Mouse (Mus musculus): ENCODE data around the gene Ptn. TPM values are rescaled to one million over a fixed set of nuclear protein-coding genes. Genes with fewer than 3 reads are reported as not detected.

The Ptn gene
- total and polyA plus RNA-seq, 3 experiments = not detected

GRCm38 (mm10) chr6:36830371-36830925 is 20.4 kb upstream of the Ptn start:
- Histone ChIP-seq H3K4me2 (ENCODE audit: insufficient read depth, low read depth, poor library complexity, severe bottlenecking) (no peak overlapping the region), H3K9me3 (replicated peaks; ENCODE audit: low read length) (no peaks in the 10 kb centered on the region), H3K27me3 (replicated peaks) (no peaks in the 10 kb centered on the region), H3K36me3 (replicated peaks in 1 of 2; ENCODE audit: control insufficient read depth in 1 of 2, insufficient read depth in 1 of 2, low read length in 1 of 2) (no peaks in the 10 kb centered on the region), H3K9ac (ENCODE audit: insufficient read depth, low read depth) (no peak overlapping the region), H3K79me2 (replicated peaks; ENCODE audit: control insufficient read depth, extremely low read depth, insufficient read depth, poor library complexity, severe bottlenecking) (no peaks in the 10 kb centered on the region), H3K4me1 (ENCODE audit: control insufficient read depth in 1 of 2, insufficient read depth in 2 of 2) (peaks cover 0 to 22% of the 10 kb centered on the region in 2 experiments; a peak in 2 of 4 replicates), H3K4me3 (replicated peaks in 1 of 3; ENCODE audit: low read depth in 2 of 3, low read length in 2 of 3, poor library complexity in 1 of 3) (no peak overlapping the region), H3K27ac (ENCODE audit: insufficient read depth, low read depth) (no peak overlapping the region)
- dilution Hi-C loops (cut with MboI; ENCODE audit: extremely low pct_ligation_motif_present, extremely low pct_unique_long_range_greater_than_20kb, low sequenced_read_pairs) (no loop called here), in situ Hi-C loops (cut with MboI; ENCODE audit: low pct_ligation_motif_present, low pct_unique_long_range_greater_than_20kb, low sequenced_read_pairs) (no loop called here)
- no peak for DNase-seq (ENCODE audit: extremely low read depth)
- no peak for TF ChIP-seq UBTF (IDR thresholded peaks at IDR 0.05; ENCODE audit: low read depth, low read length)
- TF ChIP-seq RCOR1 (conservative IDR thresholded peaks at IDR 0.05; ENCODE audit: low read depth, low read length) = no peak
- no peak for TF ChIP-seq ETS1 (conservative IDR thresholded peaks at IDR 0.05; ENCODE audit: low read depth, low read length)
- TF ChIP-seq MAFK (IDR thresholded peaks at IDR 0.05; ENCODE audit: insufficient replicate concordance, low read length) = no peak
- no peak for TF ChIP-seq CHD2 (IDR thresholded peaks at IDR 0.05; ENCODE audit: low read length)
- TF ChIP-seq ZC3H11A (IDR thresholded peaks at IDR 0.05; ENCODE audit: low read depth, low read length) = no peak

- no peak overlapping the region for H3K4me2 ChIP-seq (ENCODE audit: insufficient read depth, low read depth, poor library complexity, severe bottlenecking)
- H3K4me3 ChIP-seq (replicated peaks in 1 of 3; ENCODE audit: low read depth in 2 of 3, low read length in 2 of 3, poor library complexity in 1 of 3) = no peak overlapping the region
- in situ Hi-C loops (cut with MboI; ENCODE audit: low pct_ligation_motif_present, low pct_unique_long_range_greater_than_20kb, low sequenced_read_pairs) = no loop called here
These were observed 9.7 kb upstream of the Ptn start for GRCm38 (mm10) chr6:36819784-36820050.

More at GRCm38 (mm10) chr6:36819784-36820050, 9.7 kb upstream of the Ptn start:
- TF ChIP-seq ZC3H11A (IDR thresholded peaks at IDR 0.05; ENCODE audit: low read depth, low read length) (no peak), MYC (IDR thresholded peaks at IDR 0.05; ENCODE audit: low read depth, low read length) (no peak), ZMIZ1 (IDR thresholded peaks at IDR 0.05; ENCODE audit: low read depth, low read length) (no peak), MEF2A (IDR thresholded peaks at IDR 0.05; ENCODE audit: borderline replicate concordance, low read depth, low read length) (no peak), MAFK (IDR thresholded peaks at IDR 0.05; ENCODE audit: insufficient replicate concordance, low read length) (no peak), KAT2A (IDR thresholded peaks at IDR 0.05; ENCODE audit: insufficient replicate concordance, low read length) (no peak), MAX (IDR thresholded peaks at IDR 0.05; ENCODE audit: low read length) (no peak), ZNF384 (IDR thresholded peaks at IDR 0.05; ENCODE audit: low read depth, low read length) (no peak), RAD21 (IDR thresholded peaks at IDR 0.05; ENCODE audit: low read depth, low read length) (no peak), JUND (conservative IDR thresholded peaks at IDR 0.05; ENCODE audit: low read depth, low read length) (no peak), UBTF (IDR thresholded peaks at IDR 0.05; ENCODE audit: low read depth, low read length) (no peak), USF2 (conservative IDR thresholded peaks at IDR 0.05; ENCODE audit: low read depth, low read length) (no peak), IRF4 (IDR thresholded peaks at IDR 0.05; ENCODE audit: low read depth, low read length) (no peak), NELFE (IDR thresholded peaks at IDR 0.05; ENCODE audit: low read depth, low read length) (no peak), JUN (IDR thresholded peaks at IDR 0.05; ENCODE audit: insufficient read depth, low read depth, low read length) (no peak), CHD2 (IDR thresholded peaks at IDR 0.05; ENCODE audit: low read length) (no peak), SIN3A (IDR thresholded peaks at IDR 0.05; ENCODE audit: low read length) (no peak)
- Histone ChIP-seq H3K9me3 (replicated peaks; ENCODE audit: low read length) (no peaks in the 10 kb centered on the region), H3K27ac (ENCODE audit: insufficient read depth, low read depth) (no peak overlapping the region), H3K79me2 (replicated peaks; ENCODE audit: control insufficient read depth, extremely low read depth, insufficient read depth, poor library complexity, severe bottlenecking) (no peaks in the 10 kb centered on the region), H3K9ac (ENCODE audit: insufficient read depth, low read depth) (no peak overlapping the region), H3K36me3 (replicated peaks in 1 of 2; ENCODE audit: control insufficient read depth in 1 of 2, insufficient read depth in 1 of 2, low read length in 1 of 2) (no peaks in the 10 kb centered on the region), H3K27me3 (replicated peaks) (no peaks in the 10 kb centered on the region), H3K4me1 (ENCODE audit: control insufficient read depth in 1 of 2, insufficient read depth in 2 of 2) (no peaks in the 10 kb centered on the region)
- dilution Hi-C loops (cut with MboI; ENCODE audit: extremely low pct_ligation_motif_present, extremely low pct_unique_long_range_greater_than_20kb, low sequenced_read_pairs) = no loop called here
- DNase-seq (ENCODE audit: extremely low read depth) = no peak
